Mouse (Mus musculus) layer of hippocampus, adult 6 months (tissue): ENCODE measurements around the gene Tjp2. TPM values are rescaled to one million over a fixed set of nuclear protein-coding genes. Genes with fewer than 3 reads are reported as not detected.

ENCODE experiments used
- long read RNA-seq, 2 experiments: library from polyadenylated mRNA; unstranded; transcript quantifications; one replicate each; pipeline ENCODE4 v2.0.0; 2019 to 2020
- polyA plus RNA-seq: library from polyadenylated mRNA; unstranded; fragments of <200 nt; fragmentation: Nextera tagmentation; gene quantifications from 2 replicates; pipeline ENCODE4 v1.2.3, GENCODE M21; 2021

Gene Tjp2
- polyA plus RNA-seq: 7.2 and 8.6 TPM in 2 replicates
- long read RNA-seq, experiment 1, full-length matches to known transcripts: 1 of 18 reads
- long read RNA-seq, experiment 1, partial matches to known transcripts: 9 of 18 reads
- long read RNA-seq, experiment 1, other reads (novel, unspliced or antisense): 8 of 18 reads
- long read RNA-seq, experiment 2, full-length matches to known transcripts: 16 of 109 reads
- long read RNA-seq, experiment 2, partial matches to known transcripts: 19 of 109 reads
- long read RNA-seq, experiment 2, other reads (novel, unspliced or antisense): 74 of 109 reads

GRCm38 (mm10) chr19:24224500-24225304 is at the start of gene Tjp2:
TSS of gene Tjp2 (minus strand) at chr19:24225030.

Other genes with a start within 250 kb of the Tjp2 start
- 1.1 and 1.2 TPM in 2 replicates for gene Fam189a2, start 194.0 kb downstream of the Tjp2 start, polyA plus RNA-seq
- 22.1 and 25.0 TPM in 2 replicates for gene Fxn, start 55.6 kb upstream of the Tjp2 start, polyA plus RNA-seq